Mouse (Mus musculus) left cerebral cortex, adult 9 months (tissue): ENCODE data around the gene Vrk1.

Experiments used
- DNase-seq, 2 experiments: peaks; one replicate each; pipeline ENCODE4 v3.0.0; 2022; ENCODE audit warnings: low spot score in 2 of 2

Gene Vrk1

DNA sequence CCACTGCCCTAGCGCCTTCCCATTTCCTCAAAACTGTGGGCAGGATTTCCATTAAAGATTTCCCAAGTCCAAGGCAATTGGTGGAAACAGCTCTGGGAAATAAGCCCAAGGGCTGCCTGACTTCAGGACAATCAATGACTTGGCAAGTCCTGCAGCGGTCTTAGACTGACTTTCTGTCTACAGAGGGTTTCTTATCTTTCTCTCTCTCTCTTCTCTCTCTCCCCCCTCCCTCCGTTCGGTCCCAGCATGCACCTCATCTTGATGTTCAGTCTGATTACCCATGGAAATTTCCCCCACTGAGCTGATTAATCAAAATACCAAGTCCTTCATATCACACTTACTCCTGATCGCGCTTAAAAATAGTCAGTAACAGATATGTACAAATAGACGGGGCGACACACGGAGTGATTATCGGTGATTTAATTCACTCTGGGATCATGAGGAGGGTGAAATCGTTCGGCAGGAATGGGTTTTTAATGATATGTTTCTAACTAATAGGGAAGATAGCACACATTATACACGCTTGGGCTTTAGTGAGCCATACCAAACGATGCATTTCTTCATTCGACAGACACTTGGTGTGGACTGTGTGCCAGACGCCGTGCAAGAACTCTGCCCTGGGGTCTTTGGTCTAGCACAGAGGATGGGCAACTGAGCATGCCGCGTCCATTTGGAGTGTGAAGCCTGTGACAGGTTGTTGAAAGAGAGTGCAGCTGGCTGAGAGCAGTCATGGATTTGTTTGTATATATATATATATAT lies 12.8 kb upstream of the Vrk1 start:
- DNase-seq = no peak

DNA sequence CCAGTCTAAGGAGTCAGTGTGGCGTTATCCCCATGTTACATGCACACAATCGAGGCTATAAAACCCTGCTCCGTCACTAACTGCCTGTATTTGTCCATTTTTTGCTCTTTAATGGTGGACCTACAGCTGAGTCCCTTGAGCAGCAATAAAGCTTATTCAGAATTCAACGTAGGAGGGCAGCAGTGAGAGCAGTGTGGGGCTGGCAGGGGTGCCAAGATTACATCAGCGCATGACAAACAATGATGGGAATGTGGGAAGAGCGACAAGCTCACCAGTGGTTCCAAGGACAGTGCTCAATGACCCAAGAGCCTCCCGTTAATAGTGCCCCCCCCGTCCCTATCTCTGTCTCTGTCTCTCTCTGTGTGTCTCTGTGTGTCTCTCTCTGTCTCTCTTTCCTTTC lies 8.3 kb upstream of the Vrk1 start:
- peak in 1 of 2 experiments; percentile 38 for DNase-seq

DNA sequence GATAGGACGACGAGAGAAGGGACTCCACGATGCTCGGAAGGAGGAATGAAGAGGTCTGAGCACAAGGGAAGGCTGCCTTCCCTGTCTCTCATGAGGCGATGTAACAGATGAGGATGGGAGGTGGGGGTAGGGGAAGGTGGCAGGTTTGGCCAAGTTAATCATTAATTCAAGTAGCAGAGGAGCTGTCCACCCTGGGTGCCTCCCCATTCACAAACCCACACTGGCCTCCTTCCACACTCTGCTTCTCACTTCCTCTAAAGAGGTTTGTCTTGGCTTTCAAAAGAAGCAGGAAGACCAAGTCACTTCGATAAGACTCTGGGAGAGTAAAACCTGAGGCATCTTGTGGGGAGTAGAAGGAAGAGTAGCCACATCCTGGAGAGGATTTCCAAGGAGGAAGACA lies 5.3 kb upstream of the Vrk1 start:
- DNase-seq = no peak

GRCm38 (mm10) chr12:106006218-106006617 lies 3.8 kb upstream of the Vrk1 start:
- no peak for DNase-seq

GRCm38 (mm10) chr12:106008348-106009050 lies 1.5 kb upstream of the Vrk1 start:
- peak in 1 of 2 experiments; percentile 80 for DNase-seq

DNA sequence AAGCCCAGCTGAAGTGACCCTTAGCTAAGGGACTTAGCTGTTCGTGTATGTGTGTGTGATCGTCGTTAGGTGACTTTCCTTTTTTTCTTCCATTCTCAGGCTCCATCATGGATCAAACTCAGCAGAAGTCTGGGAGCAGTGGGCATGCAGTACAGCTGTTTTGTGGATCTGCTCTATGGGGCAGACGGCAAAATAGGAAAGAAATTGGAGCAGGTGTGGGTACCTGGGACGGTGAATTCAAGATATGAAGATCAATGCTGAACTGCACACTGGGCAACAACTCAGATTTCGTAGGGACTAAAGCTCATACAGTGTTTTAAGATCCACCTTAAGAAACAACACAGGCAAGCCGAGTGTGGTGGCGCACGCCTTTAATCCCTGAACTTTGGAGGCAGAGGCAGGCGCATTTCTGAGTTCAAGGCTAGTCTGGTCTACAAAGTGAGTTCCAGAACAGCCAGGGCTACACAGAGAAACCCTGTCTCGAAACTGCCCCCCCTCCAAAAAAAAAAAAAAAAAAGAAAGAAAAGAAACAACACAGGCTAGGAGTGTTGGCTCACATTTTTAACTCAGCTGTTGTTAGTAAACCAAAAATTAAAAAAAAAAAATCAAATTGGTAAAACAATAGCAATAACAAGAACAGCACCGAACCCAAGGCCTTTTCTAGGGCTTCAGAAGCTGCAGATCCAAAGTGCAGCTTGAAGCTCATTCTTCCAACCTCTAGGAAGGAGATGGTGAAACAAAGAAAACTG lies 732 bp upstream of the Vrk1 start:
- DNase-seq = no peak

GRCm38 (mm10) chr12:106012161-106012560 lies 2.1 kb downstream of the Vrk1 start:
- DNase-seq = no peak

GRCm38 (mm10) chr12:106016265-106017012 lies 6.4 kb downstream of the Vrk1 start:
- no peak for DNase-seq

DNA sequence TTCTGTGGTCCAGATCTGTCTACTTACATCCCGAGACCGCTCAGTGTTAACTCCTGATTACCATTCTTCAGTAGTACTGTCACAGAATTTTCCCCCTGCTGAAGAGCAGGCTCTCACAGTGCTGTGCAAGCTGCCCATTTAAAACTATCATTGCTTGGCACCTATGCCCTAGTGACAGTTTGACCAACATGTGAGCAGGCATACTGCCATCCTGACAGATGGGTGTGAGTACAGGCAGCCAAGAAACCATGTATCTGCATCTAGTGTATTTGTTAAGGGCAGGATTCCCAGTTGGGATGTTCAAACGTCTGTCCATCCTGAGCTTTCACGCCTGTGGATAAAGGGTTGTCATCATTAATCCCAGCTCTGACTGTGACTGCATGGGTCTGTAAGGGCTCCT lies 10.0 kb downstream of the Vrk1 start:
- DNase-seq = peak in 1 of 2 experiments; percentile 27

DNA sequence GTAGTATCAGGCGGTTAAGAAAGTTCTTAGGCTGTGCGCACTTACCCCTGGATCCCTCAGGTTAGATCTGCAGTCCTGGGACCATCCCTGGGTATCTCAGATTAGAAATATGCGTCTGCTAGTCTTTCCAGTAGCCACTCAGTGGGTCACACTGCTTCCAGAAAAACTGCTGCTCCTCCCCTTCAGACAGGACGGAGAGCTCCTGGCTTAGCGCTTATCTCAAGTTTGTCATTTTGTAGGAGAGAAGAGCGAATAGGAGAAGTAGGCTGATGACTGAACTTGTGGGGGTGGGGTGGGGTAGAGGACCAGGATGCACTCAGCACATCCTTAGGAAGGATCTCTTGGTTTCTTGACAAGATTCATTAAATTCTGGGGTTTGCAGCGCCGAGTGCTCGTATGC lies 13.6 kb downstream of the Vrk1 start:
- no peak for DNase-seq

- no peak for DNase-seq
These were observed 15.4 kb downstream of the Vrk1 start for GRCm38 (mm10) chr12:106025416-106025815.

- no peak for DNase-seq
These were observed 16.5 kb downstream of the Vrk1 start for GRCm38 (mm10) chr12:106026385-106027134.

DNA sequence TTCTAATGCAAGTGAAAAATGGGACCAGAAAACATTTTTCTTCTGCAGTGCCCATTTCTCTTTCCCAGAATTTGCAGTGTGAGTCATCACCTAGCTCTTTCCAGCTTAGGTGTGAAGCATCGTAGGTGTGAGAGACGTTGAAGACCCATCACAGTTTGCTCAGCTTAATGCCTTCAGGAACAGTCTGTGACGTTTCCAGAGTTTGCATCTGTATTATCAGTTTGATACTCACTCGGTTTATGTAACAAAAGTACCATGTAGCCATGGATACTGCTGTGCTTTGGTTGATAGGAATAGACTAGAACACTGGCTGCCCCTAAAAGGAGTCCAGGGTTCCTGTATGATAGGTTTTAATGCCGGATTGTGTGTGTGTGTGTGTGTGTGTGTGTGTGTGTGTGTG lies 17.3 kb downstream of the Vrk1 start:
- DNase-seq = peak; percentile 54 to 58

- no peak for DNase-seq
These were observed 19.6 kb downstream of the Vrk1 start for GRCm38 (mm10) chr12:106029582-106029981.

- DNase-seq = no peak
These were observed 20.2 kb downstream of the Vrk1 start for GRCm38 (mm10) chr12:106030146-106030745.

- DNase-seq = no peak
These were observed 20.8 kb downstream of the Vrk1 start for GRCm38 (mm10) chr12:106030796-106031195.

DNA sequence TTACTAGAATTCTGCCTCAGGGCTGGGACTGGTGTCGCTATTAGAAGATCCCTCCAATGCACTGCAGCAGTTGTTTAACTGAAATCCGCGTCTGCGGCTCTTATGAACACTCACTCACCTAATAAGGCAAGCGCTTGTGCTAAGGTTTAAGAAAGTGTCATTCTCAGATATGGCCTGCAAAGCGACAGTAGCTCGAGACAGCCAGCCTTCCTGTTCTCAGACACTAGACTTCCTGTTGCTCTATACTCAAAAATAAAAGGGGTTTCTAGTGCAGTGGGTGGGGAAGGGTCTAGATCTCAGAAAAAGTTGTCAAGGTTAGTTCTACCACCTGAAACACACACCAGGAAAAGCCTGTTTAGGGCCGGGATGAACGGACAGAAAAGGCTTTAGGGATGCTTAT lies 21.9 kb downstream of the Vrk1 start:
- no peak for DNase-seq

DNA sequence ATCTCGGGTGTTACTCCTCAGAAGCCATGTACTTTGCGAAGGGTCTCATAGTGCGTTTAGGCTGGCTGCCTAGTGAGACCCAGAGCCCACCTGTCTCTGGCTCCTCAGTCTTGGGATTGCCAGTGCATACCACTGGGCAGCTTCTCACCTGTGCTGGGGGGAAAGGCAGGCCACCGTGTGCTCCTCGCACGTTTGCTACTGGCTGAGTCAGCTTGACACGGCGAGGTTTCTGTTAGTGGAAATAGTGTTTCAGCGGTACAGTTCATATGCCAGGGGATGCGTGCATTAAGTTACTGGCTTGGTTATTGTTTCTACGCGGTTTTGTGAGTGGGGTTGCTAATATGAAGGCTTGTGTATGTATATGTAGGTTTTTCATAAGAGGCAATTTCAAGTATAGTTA lies 22.3 kb downstream of the Vrk1 start:
- DNase-seq = no peak

- DNase-seq = no peak
These were observed 24.2 kb downstream of the Vrk1 start for GRCm38 (mm10) chr12:106034267-106034666.

GRCm38 (mm10) chr12:106034761-106035160 lies 24.7 kb downstream of the Vrk1 start:
- DNase-seq = no peak

GRCm38 (mm10) chr12:106040259-106040658 lies 30.2 kb downstream of the Vrk1 start:
- DNase-seq = no peak
